Mouse (Mus musculus) common myeloid progenitor, adult 5-6 weeks (primary cell): ENCODE data around the gene Rad51b. TPM values are rescaled to one million over a fixed set of nuclear protein-coding genes. Genes with fewer than 3 reads are reported as not detected.

Experiments
- ATAC-seq: replicated peaks from 2 replicates; pipeline ENCODE4 v1.8.0; 2016; ENCODE audit warnings: low read depth, mild to moderate bottlenecking, moderate TSS enrichment, inconsistent platforms; ENCODE audit not compliant: poor library complexity, severe bottlenecking
- total RNA-seq: library from RNA; stranded (forward); fragments of 200-1000, 187-1606 nt; gene quantifications from 2 replicates; pipeline ENCODE4 v1.2.3, GENCODE M21; 2017

The Rad51b gene
- total RNA-seq, 1 experiment from 2014 or later, result 10.8 TPM

- no peak for ATAC-seq
Observed at GRCm38 (mm10) chr12:79326745-79327144, 29.7 kb downstream of the Rad51b start.

- no peak for ATAC-seq
Observed at GRCm38 (mm10) chr12:79327868-79328267, 30.8 kb downstream of the Rad51b start.

GRCm38 (mm10) chr12:79330571-79330970 lies 33.5 kb downstream of the Rad51b start:
- ATAC-seq, result no peak

GRCm38 (mm10) chr12:79331722-79332121 lies 34.6 kb downstream of the Rad51b start:
- no peak for ATAC-seq

GRCm38 (mm10) chr12:79338791-79339190 lies 41.7 kb downstream of the Rad51b start:
- no peak for ATAC-seq

GRCm38 (mm10) chr12:79340513-79340912 lies 43.4 kb downstream of the Rad51b start:
- no peak for ATAC-seq

- ATAC-seq, result no peak
Observed at GRCm38 (mm10) chr12:79341291-79341845, 44.3 kb downstream of the Rad51b start.

GRCm38 (mm10) chr12:79346198-79346733 lies 49.2 kb downstream of the Rad51b start:
- no peak for ATAC-seq

DNA sequence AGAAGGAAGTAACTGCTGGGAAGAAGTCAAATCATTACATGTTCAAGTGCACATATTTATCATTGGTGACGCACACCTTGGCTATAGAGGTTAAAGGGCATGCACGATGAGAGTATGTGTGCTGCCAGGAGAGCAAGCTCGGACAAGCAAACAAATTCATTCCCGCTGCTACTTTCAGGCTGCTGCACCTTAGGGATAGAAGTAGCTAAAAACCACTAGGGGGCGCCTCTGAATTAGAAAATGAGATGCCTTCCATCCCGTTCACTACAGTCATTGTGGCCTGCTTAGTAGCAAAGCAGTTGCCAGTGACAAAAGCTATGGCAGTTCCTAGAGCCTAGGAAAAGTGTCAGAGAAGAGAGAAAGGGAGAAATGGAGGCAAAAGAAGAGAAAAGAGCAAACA lies 50.6 kb downstream of the Rad51b start:
- peak; percentile 81 for ATAC-seq

DNA sequence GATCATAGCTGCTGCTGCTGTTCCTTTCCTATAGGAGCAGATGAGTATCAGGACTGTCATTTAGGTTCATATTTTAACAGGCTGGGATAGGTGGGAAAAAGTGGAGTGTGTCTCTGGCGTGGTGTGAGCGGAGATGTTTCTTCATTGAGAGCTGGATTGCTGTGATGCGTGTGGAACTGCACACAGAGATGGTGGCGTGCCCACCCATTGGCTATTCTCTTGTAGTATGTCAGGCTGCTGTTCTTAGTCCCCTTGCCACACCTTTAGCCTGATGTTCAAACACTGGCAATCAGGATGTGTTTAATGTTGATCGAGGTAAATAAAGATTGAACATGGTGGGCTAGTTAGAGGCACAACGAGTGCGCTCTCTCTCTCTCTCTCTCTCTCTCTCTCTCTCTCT lies 54.4 kb downstream of the Rad51b start:
- ATAC-seq, result no peak

GRCm38 (mm10) chr12:79352086-79352741 lies 55.1 kb downstream of the Rad51b start:
- 0 out of 2 replicates have a peak, but pooled peaks have one; percentile 50 for ATAC-seq

DNA sequence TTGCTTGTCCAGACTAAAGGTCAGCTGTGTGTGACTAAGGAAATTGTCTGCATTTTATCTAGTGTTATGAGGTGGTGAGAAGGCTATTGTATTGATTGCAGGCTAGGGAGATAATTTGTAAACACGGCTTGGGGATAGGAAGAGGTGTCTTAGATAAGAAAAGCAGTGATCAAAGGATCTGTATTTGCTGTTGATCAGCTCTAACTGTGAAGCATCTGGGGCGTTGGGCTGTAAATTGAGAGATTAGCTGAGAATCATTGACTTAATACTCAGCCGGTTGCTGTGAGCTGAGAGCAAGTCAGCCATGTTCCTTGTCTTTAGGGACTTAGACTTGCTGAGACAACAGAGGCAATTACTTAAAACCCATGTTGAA lies 55.6 kb downstream of the Rad51b start:
- no peak for ATAC-seq

GRCm38 (mm10) chr12:79353356-79353755 lies 56.3 kb downstream of the Rad51b start:
- ATAC-seq, result no peak

DNA sequence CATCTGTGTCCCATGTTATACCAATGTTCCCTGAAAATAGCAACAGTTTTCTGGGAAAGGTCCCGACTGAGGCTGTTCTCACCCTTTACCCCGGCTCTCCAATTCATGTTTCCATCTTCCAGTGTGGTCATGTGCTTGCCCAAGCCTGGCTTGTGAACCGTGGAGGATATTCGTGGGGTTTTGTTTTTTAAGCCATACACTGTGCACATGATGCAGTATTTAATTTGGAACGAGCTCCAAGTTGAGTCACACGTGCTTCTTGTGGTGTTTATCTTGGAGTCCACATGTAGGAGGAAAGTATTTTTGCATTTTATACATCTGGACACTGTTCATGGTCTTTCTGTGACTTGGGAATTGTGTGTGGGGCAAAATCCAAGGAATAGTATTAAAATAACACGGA lies 57.5 kb downstream of the Rad51b start:
- ATAC-seq, result no peak

- ATAC-seq, result no peak
Observed at GRCm38 (mm10) chr12:79356138-79356537, 59.1 kb downstream of the Rad51b start.

GRCm38 (mm10) chr12:79357631-79358030 lies 60.5 kb downstream of the Rad51b start:
- ATAC-seq, result no peak

- ATAC-seq, result peak; percentile 98
Observed at GRCm38 (mm10) chr12:79358613-79359218, 61.6 kb downstream of the Rad51b start.

- ATAC-seq, result no peak
Observed at GRCm38 (mm10) chr12:79359404-79359803, 62.3 kb downstream of the Rad51b start.

DNA sequence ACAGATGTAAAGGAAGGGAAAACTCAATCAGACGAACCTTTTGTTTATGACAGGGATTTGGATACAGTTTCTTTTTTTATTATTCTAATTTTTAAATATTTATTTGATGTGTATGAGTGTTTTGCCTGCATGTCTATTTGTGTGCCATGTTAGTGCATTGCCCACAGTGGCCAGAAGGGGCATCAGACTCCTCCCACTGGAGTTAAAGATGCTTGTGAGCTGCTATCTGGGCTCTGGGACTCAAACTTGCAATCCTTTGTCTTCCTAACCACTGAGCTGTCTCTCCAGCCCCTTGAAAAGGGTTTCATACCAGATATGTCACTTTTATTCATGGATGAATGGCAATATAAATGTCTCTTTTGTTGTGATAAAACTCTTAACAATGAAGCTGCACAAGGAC lies 65.1 kb downstream of the Rad51b start:
- ATAC-seq, result peak; percentile 61

DNA sequence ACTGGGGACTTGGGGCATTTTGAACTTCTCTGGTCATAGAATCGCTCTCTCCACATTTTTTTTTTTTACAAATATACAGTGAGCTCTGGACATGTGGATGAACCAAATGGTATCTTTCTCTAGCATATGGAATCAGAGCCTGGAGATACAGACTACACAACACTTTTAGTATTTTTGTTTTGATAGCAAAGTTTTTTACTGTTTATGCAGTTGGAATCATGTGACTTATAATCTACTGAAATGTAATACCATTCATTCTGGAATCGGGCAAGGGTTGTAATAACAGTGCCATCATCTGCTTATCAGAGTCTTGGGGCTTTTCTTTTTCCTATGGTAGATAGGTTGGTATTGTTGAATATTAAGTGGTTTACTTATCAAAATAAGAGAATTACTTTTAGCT lies 67.2 kb downstream of the Rad51b start:
- no peak for ATAC-seq

GRCm38 (mm10) chr12:79368818-79369217 lies 71.7 kb downstream of the Rad51b start:
- peak; percentile 54; the same call in 1 of the 2 replicates for ATAC-seq
